Mouse (Mus musculus): ENCODE results near the gene Vgll4.

DNA sequence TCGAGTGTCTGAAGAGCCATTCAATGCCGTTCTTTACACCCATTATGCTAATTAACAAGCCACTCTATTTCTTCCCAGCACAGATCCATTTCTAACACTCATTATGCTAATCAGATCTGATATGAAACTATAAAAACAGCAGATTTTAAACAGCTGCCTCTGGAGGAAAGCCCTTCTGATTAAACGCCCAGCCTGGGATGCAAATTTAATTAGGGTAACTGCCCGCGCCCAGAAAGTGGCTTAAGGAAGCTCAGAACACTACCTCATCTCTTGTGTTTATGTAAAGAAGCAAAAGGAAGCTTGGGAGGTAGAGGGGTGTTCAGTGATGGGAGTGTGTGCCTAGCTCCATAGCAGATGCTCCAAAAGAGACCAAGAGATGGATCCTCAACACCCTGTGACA, 17.4 kb downstream of the Vgll4 start:
- TF ChIP-seq CTCF (IDR thresholded peaks at IDR 0.05; ENCODE audit: extremely low read depth, insufficient read depth, low read length) (no peak), POLR2A (IDR thresholded peaks at IDR 0.05; ENCODE audit: extremely low read depth, insufficient read depth, low read length) (no peak)

Data from cortical plate, adult 2 months (tissue).